8 mouse cellular contexts compared by ENCODE assay signal in the genomic region with DNA sequence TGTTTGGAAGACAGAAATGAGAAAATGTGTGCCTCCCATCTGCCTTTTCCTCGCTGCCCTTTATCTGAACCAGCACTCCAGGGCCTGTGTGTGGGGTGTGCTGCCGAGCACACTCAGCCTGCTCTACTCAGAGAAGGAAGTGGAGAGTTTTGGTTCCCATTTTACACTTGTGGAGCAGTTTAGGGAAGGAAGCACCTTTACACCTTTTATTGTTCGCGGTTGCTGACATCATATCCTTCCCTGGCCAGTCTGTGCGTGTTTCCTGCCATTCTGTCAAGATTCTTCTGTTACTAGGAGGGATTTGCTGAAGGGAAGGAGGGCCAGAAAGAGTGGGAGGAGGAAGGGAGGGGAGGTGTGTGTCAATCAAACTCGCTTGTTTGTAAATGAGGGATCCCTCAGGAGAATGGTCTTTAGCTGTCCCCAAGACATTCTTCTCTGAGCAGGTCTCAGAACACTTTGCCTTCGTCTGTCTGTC.
A peak's percentile ranks its signal among the peaks of the same experiment; 100 is the strongest.
DNase-seq lines count a peak whose midpoint lies in the region; ATAC-seq lines count a peak whose summit lies in the region.

No protein-coding gene starts in this region.

- DNase-seq in brain, adult 2 months (ENCODE audit: low read depth, low spot score), result peak; percentile 72
- DNase-seq in heart, adult 18-20 months, result peak; percentile 79 to 93
- peak; percentile 83 for DNase-seq in lung, postnatal 25 days (ENCODE audit: low spot score)
- DNase-seq in thymus, adult 18-20 months, result peak; percentile 2 to 32
- DNase-seq in frontal cortex, adult 2 months (ENCODE audit: extremely low spot score in 1 of 2, low spot score in 1 of 2), result no peak

- H3K9me3 ChIP-seq in midbrain, embryonic 12.5 days, result no peaks in the 10 kb centered on the region
- H3K9me3 ChIP-seq in midbrain, embryonic 16.5 days (replicated peaks; ENCODE audit: control insufficient read depth, low read length, poor library complexity, severe bottlenecking), result no peaks in the 10 kb centered on the region
- H3K9me3 ChIP-seq in kidney, embryonic 14.5 days (ENCODE audit: control insufficient read depth, low read length), result no peaks in the 10 kb centered on the region

- H3K9ac ChIP-seq in midbrain, embryonic 12.5 days (replicated peaks), result no peak overlapping the region
- no peak overlapping the region for H3K9ac ChIP-seq in midbrain, embryonic 16.5 days (ENCODE audit: low read depth, low read length)
- no peak overlapping the region for H3K9ac ChIP-seq in kidney, embryonic 14.5 days (ENCODE audit: low read depth, low read length)

- H3K4me3 ChIP-seq in midbrain, embryonic 12.5 days, result no peak overlapping the region
- H3K4me3 ChIP-seq in midbrain, embryonic 16.5 days (ENCODE audit: low read depth, low read length), result no peak overlapping the region
- H3K4me3 ChIP-seq in kidney, embryonic 14.5 days (ENCODE audit: low read length), result no peak overlapping the region

- no peak overlapping the region for H3K4me2 ChIP-seq in midbrain, embryonic 12.5 days (replicated peaks)
- no peak overlapping the region for H3K4me2 ChIP-seq in midbrain, embryonic 16.5 days (ENCODE audit: low read length)
- no peak overlapping the region; the same call in 1 of the 2 replicates for H3K4me2 ChIP-seq in kidney, embryonic 14.5 days (replicated peaks; ENCODE audit: low read depth, low read length)

- no peak overlapping the region for H3K27ac ChIP-seq in midbrain, embryonic 12.5 days (replicated peaks)
- H3K27ac ChIP-seq in midbrain, embryonic 16.5 days (ENCODE audit: low read length), result no peak overlapping the region
- H3K27ac ChIP-seq in kidney, embryonic 14.5 days (ENCODE audit: low read depth, low read length), result peak overlapping the region; percentile 11; the same call in 1 of the 2 replicates

- no peaks in the 10 kb centered on the region for H3K27me3 ChIP-seq in midbrain, embryonic 12.5 days
- H3K27me3 ChIP-seq in midbrain, embryonic 16.5 days (ENCODE audit: control insufficient read depth, insufficient read depth, low read depth, low read length), result no peaks in the 10 kb centered on the region
- H3K27me3 ChIP-seq in kidney, embryonic 14.5 days (ENCODE audit: control insufficient read depth, insufficient read depth, low read length), result no peaks in the 10 kb centered on the region

- ATAC-seq in midbrain, embryonic 12.5 days (ENCODE audit: low FRiP score, low read depth), result peak; percentile 47
- no peak for ATAC-seq in midbrain, embryonic 16.5 days
- peak; percentile 80 for ATAC-seq in kidney, embryonic 14.5 days (ENCODE audit: low FRiP score, low TSS enrichment)

- H3K36me3 ChIP-seq in midbrain, embryonic 12.5 days, result no peaks in the 10 kb centered on the region
- no peaks in the 10 kb centered on the region for H3K36me3 ChIP-seq in midbrain, embryonic 16.5 days (ENCODE audit: control insufficient read depth, insufficient read depth, low read length)
- no peaks in the 10 kb centered on the region for H3K36me3 ChIP-seq in kidney, embryonic 14.5 days (ENCODE audit: control insufficient read depth, insufficient read depth, low read length)

- peaks cover 9% of the 10 kb centered on the region; the same call in 1 of the 2 replicates for H3K4me1 ChIP-seq in midbrain, embryonic 12.5 days
- peaks cover 3% of the 10 kb centered on the region; the same call in 1 of the 2 replicates for H3K4me1 ChIP-seq in midbrain, embryonic 16.5 days (ENCODE audit: control insufficient read depth, insufficient read depth, low read length)
- H3K4me1 ChIP-seq in kidney, embryonic 14.5 days (ENCODE audit: control insufficient read depth, insufficient read depth, low read length), result no peaks in the 10 kb centered on the region

- WGBS in midbrain, embryonic 12.5 days, result 39% methylated on average over 7 of the region's 7 CpGs
- 42% methylated on average over 7 of the region's 7 CpGs for WGBS in midbrain, embryonic 16.5 days
- WGBS in kidney, embryonic 14.5 days, result 43% methylated on average over 7 of the region's 7 CpGs

Comparison
In these comparisons a context has a peak if more than half of its experiments do, and no peak if none do; other contexts are left out.
1. DNase-seq: peak in brain, adult 2 months (single experiment), heart, adult 18-20 months (2 of 2), lung, postnatal 25 days (single experiment) and thymus, adult 18-20 months (2 of 2); none in frontal cortex, adult 2 months (0 of 2).